Mouse (Mus musculus): ENCODE results near the gene Eef1akmt3.
"Not testable (repeated sequence)": the region's sequence is repeated elsewhere in the genome, so short reads cannot be mapped to it uniquely, and the experiment has no call there.

Eef1akmt3 gene

DNA sequence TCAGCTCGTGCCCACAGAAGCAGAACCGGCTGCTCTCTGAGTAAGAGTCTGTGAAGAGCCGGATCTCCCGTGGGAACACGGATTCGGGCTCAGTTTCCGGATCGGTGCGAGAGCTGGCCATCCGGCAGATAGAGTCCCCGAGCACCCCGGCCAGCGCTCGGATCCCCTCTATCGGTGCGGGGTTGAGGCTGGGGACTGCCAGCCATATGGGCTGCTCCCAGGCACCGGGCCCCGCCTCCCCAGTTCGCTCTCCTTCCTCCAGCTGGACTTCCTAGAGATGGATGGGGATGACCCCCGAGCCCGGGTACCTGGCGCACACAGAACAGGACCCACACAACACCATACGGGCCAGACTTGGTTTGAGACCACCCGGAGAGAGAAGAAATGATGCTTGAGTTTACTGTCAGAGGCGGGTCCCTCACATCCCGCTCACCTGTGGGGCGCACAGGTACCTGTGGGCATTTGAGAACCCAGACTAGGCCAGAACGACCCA lies at the start of gene Eef1akmt3, which contains the start of gene Mettl1:
Gene Eef1akmt3, minus strand, starts transcription at position 240 of the 493 bp plus-strand sequence.
Gene Mettl1, plus strand, starts transcription at position 141 of the 493 bp plus-strand sequence.
- DNase-seq, result peak; percentile 25

DNA sequence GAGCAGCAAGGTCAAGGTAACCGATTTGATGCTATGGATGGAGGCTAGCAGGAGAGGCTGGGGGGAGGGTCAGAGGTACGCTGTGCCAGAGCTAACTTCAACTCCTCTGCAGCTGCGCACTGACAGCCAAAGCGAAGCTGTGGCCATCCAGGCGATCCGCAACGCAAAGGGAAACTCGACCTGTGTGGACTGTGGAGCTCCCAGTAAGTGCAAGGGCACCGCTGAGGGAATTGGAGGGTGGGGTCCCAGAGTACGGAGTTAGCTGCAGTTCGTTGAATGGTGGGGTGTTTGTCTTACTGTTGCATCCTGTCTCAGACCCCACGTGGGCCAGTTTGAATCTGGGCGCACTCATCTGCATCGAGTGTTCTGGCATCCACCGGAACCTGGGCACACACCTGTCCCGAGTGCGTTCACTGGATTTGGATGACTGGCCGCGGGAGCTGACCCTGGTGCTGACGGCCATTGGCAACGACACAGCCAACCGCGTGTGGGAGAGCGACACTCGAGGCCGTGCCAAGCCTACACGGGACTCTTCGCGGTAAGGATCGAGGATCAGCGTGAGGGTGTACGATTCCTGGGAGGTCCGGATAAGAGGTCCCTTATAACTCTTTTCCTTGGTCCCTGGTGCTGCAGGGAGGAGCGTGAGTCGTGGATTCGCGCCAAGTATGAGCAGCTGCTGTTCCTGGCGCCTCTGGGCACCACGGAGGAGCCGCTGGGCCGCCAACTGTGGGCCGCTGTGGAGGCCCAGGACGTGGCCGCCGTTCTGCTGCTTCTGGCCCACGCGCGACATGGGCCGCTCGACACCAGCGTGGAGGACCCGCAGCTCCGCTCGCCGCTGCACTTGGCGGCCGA lies 49.5 kb upstream of the Eef1akmt3 start:
- DNase-seq, result peak; percentile 69

DNA sequence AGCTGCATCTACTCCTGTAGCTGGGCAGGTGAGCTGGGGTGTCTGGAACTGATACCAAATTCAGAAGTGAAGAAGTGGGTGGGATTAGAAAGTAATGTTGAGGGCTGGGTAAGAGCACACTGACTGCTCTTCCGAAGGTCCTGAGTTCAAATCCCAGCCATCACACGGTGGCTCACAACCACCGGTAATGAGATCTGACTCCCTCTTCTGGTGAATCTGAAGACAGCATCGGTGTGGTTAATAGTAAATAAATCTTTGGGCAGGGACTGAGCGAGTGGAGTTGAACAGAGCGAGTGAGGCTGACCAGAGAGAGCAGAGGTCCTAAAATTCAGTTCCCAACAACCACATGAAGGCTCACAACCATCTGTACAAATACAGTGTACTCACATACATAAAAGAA lies 44.3 kb upstream of the Eef1akmt3 start:
- DNase-seq, result no peak

DNA sequence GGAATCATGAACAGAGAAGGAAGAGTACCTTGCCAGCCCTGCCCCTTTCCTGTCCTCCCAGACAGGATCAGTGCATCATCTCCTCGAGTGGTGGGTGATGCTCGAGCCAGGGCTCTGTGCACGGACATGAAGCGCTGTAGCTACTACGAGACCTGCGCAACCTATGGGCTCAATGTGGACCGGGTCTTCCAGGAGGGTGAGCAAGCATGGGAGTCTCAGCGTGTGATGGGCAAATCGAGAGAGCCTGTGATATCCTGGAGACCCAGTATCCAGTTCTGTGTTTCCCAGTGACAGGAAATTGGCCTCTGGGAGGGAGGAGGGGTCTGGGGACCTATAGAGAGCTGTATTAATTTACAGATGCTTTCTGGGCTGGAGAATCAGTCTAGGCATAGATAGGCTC lies 43.7 kb upstream of the Eef1akmt3 start:
- DNase-seq, result no peak

DNA sequence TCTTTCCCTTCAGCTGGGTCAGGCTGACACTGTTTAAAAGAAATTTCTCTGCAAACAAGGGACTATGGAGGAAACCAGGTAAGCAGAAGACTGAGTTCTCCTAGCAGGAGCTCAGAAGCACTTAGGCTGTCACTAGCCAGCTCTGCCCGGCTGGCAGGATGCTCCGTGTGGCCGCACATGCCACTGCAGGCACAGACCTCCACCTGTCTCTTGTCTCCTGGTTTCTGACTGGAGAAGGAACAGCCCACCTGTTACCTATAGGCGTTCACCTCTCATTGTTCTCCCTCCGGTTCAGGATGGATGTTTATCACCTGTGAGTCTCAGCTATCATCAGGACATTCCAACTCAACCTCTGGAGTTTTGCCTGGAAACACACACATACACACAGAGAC lies 42.6 kb upstream of the Eef1akmt3 start:
- DNase-seq, result no peak

DNA sequence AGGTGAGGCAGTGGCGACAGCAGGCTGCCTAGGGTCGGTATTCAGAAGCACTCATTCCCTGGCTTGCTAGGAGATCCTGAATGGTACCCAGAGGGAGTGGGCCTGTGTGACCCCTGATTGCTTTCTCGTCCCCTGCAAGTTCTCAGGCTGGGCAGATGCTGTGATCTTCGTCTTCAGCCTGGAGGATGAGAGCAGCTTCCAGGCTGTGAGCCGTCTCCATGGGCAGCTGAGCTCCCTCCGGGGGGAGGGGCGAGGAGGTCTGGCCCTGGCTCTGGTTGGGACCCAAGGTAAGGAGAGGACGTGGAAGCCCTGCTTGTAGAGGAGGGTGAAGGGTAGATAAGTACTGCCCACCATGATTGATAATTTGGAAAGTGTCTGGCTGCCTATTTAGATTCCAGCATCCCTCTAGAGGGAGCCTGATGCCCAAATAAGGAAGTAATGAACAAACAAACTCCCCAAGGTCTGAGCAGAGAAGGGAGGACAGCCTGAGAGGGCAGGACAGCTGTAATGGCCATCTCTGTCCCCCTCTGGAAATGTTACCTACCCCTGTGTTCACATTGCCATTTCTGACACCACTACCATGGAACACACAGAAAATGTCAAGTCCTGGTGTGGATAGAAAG lies 42.1 kb upstream of the Eef1akmt3 start:
- DNase-seq, result no peak

DNA sequence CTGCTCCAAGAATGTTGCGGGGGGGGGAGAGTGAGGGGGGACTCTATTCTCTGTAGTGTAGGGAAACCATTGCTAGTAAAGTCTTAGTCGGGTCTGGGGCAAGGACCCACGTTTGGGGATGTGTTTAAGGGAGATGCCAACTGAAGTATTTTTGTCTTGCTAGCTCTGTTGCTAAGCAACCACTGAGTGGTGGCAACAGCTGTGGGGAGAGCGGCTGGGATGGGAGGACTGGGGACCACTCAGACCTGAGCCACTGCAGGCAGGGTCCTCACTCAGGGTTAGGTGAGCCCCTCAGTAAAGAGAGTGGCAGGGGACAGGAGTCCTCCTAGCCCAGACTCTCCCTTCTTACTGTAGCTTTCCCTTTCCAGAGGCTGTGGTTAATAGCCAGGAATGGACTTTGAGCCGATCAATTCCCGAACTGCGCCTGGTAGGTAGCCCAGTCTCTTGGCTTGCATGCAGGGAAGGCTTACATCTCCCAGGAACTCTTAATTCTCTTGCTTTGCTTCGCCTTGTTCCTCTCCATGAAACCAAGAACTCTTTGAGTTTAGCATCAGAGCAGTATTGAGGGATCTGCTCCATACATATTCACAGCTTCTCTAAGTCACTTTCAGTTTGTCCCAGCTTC lies 40.8 kb upstream of the Eef1akmt3 start:
- no peak for DNase-seq

DNA sequence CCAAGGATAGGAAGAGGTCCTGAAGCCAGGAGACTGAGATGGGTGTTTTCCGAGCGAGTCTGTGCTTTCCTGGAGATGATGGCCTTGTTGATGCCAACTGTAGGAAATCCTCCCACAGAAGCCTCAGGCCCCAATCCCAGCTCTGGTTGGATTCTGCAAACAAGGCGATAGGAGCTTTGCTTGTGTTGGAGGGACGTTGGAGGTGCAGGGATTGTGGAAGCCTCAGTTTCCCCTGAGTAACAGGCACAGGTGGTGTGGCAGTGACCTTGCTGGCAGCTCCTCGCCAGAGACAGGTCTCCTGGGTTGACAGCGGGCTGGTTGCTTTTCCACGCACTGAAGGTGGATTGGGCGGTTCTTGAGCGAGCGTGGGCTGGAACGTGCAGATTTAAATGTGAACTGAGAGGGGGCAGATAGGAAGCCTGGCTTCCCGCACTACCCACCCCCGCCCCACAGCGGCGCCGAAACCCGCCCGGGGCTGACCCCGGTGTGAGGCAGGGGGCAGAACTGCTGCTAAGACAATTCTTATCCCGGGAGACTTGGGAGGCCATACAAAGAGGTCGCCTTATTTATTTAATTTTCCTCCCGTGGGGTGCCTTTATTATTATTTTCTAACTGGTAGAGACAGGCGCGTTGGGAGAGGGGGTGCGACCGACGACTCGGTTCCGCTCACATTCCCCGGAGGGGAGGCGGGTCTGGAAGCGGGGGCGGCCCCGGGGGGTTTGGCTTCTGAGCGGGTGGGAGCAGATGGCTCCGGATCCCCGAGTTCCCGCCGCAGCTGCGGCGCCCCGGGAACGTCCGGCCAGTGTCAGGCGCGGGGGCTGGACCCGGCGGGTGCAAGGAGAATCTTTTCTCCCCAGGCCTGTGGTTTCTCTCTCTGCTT lies 39.8 kb upstream of the Eef1akmt3 start:
- DNase-seq, result no peak

DNA sequence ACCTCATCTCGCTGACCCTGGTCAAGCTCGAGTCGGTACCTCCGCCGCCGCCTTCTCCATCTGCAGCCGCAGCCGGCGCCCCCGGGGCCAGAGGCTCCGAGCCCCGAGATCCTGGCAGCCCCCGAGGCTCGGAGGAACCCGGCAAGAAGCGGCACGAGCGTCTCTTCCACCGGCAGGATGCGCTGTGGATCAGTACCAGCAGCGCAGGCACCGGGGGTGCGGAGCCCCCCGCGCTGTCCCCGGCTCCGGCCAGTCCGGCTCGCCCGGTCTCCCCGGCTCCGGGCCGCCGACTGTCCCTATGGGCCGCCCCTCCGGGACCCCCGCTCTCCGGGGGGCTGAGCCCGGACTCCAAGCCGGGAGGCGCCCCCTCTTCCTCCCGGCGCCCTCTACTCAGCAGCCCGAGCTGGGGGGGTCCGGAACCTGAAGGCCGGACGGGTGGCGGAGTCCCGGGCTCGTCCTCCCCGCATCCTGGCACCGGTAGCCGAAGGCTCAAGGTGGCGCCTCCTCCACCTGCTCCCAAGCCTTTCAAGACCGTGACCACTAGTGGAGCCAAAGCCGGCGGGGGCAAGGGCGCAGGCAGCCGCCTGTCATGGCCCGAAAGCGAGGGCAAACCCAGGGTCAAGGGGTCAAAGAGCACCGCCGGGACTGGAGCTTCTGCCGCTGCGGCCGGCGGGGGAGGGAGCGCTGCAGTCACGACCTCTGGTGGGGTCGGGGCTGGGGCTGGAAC lies 38.5 kb upstream of the Eef1akmt3 start:
- no peak for DNase-seq

DNA sequence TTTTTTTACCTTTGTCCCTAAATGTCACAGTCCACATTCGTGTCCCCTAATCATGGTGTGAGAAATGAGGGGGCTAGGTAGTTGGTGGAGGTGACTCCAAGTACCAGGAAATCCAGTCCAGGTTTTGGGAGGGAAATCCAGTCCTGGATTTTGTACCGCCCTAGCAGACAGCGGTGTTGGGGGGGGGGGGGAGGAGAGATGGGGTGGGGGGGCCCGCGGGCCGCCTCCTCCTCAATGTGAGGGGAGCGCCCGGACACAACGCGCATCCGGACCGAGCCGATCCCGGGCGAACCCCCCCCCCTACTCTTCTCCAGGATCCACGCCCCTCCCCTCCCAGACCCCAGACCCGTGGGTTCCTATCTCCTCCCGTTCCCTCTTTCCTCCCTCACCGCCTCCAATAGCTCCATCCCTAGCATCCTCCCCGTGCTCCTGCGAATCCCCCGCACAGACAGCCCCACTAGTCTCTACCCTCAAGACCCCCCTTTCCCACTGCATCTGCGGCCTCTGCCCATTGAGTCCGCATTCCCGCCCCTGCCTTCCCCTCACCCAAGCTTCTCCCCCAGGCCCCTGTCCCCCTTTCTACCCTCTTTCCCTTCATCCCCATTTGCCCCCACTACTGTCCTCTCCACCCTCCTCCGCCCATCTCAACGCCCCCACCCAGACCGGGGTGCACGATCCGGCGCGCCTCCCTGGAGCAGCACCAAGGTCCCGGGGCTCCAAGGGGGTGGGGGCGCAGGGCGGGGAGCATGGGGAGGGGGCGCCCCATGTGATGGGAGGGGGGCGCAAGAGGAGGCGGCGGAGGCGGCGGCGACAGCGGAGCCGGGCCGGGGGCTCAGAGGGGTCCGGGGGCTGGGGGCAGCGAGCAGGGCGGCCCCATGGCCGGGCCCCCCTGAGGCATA lies 37.6 kb upstream of the Eef1akmt3 start:
- DNase-seq, result no peak

DNA sequence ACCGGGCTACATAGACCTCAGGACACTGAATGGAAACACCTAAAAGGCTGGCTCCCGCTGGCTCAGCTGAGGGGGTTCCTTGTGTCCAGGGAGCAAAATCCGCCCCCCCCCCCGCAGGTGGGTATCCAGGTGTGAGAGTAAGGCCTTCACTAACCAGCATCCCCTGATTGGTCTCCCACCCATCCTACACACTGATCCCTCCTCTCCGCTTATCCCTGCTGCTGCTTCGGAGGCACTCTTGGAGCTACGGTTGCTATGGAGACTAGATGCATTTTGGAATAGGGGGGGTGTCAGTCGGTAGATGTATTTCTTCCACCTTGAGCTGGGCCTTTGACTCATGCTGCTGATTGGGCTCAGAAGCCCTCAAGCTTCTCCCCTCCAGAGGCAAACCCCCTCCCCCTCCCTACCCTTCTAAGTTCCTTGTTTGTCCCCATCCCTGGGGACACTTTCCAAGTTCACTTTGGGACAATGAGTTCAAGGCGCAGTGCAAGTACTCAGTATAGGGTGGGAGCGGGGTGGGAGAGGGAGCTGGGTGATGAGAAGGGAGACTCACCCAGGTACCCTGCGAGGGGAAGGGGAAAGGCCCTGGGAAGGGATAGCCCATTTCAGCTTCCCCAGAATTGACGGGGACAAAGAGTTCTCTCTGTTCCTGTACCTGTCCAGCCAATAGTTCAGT lies 36.8 kb upstream of the Eef1akmt3 start:
- DNase-seq, result no peak

DNA sequence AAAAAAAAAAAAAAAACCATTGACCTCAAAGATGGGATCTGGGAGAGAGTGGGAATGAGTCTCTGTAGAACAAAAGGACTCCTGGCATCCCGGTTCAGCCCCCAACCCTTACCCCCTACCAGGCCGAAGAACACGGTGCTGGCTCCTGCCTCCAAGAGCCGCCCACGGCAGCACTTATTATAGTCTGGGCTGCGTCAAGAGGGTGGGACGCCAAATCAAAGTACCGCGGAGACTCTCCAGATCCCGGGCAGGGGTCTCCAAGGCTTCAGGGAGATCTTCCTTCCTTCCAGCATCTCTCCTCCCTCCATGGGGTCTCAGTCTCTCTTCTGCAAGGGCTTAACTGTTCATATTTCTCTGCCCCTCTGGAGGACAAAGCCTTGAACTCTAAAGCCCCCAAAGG lies 36.2 kb upstream of the Eef1akmt3 start:
- DNase-seq, result no peak

DNA sequence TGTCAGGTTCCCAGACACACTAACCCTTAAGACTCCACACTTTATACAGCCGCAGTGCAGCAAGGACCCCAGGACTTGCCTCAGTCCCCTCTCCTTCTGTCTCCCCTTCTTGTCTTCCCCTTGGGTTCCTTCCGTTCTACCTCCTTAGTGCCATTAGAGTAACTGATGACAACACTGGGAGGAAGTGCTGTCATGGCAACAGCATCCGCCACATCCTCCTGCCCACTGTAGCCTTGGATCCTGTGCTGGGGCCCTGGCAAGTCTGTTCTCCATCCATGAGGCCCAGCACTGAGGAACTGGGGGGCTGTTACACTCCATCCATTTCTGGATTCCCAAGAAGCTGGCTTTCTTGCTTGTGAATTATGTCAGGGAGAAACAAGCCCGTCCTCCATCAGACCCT lies 34.8 kb upstream of the Eef1akmt3 start:
- DNase-seq, result no peak

DNA sequence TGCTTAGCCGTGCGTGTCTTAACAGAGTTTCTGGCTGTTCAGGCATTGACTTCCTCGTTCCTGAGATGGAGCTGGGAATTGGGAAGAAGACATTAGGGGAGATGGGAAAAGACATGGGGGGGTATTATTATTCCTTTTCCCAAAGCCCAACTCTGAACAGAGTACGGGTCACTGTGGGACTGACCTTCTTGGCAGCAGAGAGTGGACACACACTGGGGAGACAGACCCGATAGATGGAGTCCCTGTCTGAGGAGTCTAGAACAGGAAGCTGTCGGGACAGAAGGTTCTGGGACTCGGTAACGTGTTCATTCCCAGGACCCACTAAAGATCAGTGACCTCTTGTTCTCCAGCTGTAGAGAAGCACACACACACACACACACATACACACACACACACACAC lies 34.3 kb upstream of the Eef1akmt3 start:
- no peak for DNase-seq

DNA sequence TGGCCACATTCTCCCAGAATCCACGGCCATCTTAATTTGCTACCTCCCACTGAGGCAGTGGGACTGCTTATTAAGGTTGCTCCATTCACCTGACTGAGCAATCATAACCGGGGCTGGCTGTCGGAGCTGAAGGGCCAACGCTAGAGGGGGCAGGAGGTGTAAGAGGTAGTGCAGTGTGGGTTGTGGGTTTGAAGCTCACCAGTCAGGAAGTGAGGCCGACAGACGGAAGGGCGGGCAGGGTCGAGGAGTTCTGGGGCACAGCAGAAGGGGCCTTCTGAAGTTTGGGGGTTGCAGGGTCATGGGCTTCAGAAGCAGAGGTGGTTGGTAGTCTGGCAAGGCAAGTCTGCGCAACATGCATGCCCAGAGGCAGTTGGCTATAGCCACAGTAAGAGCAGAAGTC lies 33.8 kb upstream of the Eef1akmt3 start, which contains the start of gene Agap2:
Gene Agap2, plus strand, starts transcription at position 205 of the 400 bp plus-strand sequence.
- DNase-seq, result no peak

DNA sequence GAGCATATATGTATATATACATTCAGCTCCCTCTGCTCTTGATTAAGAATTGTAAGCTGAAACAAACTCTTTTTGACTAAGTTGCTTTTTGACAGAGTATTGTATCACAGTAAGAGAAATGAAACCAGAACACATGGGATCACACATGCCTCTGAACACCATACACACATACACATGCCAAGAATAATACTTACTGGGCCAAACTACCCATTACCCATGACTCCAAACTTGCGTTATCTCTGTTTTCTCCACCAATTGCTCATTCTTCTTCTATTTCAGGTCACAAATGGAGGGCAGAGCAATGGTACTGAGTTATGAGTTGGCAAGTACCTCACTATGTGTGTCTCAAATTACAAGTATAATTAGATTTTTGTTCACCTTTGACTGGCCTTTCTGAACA lies 32.7 kb upstream of the Eef1akmt3 start:
- DNase-seq, result no peak

DNA sequence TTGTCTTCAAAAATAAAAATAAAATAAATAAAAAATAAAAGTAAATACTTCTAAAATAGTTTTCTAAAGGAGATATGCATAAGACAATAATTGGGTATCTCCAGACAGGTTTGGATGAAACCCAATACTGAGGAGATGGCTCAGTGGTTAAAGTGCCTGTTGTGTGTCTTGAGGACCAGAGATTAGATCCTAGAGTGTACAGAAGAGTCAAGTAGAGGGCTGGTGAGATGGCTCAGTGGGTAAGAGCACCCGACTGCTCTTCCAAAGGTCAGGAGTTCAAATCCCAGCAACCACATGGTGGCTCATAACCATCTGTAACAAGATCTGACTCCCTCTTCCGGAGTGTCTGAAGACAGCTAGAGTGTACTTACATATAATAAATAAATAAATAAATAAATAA lies 31.7 kb upstream of the Eef1akmt3 start:
- DNase-seq, result not testable (repeated sequence)

DNA sequence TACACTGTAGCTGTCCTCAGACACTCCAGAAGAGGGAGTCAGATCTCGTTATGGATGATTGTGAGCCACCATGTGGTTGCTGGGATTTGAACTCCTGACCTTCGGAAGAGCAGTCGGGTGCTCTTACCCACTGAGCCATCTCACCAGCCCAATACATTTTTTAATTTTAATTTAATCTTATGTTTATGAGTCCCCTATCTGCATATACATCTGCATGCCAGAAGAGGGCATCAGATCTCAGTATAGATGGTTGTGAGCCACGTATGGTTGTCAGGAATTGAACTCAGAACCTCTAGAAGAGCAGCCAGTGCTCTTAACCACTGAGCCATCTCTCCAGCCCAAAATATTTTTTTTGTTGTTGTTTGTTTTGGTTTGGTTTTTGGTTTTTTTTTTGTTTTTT lies 31.0 kb upstream of the Eef1akmt3 start:
- DNase-seq, result not testable (repeated sequence)

DNA sequence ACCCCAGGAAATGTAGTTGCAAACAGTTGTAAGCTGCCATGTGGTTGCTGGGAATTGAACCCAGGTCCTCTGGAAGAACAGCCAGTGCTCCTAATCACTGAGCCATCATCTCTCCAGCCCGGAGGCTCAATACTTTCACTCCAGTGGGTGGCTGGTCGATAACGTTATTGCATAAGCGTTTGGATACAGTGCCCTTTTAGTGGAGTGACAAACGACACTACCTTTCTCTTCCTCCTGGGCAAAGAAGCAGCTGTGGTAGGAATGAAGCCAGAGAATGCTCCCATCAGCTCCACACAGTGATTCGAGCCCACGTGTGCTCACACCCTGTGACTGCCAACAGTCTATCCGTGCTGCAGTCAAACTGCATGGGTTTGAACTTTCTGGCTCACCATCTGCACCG lies 29.9 kb upstream of the Eef1akmt3 start:
- DNase-seq, result no peak

All from lung, postnatal 14 days (tissue).